Comparison of ENCODE assay signal across 22 mouse cellular contexts in genomic region chr7:126340896-126341295, GRCm38 (mm10). TPM values are rescaled to one million over a fixed set of nuclear protein-coding genes. Genes with fewer than 3 reads are reported as not detected.
DNase-seq lines count a peak whose midpoint lies in the region; ATAC-seq and TF ChIP-seq lines count a peak whose summit lies in the region.
"Had no signal": no experiment of that assay in that cellular context is flagged by ENCODE, and none has a peak within 500 bp of the region (broad histone marks: within the 10 kb centered on the region; RNA-seq: fewer than 3 reads in every experiment).

No protein-coding gene starts in this region.

- 46% methylated on average over 6 of the region's 6 CpGs for WGBS in embryonic facial prominence, embryonic 13.5 days
- 57% methylated on average over 6 of the region's 6 CpGs for WGBS in embryonic facial prominence, embryonic 10.5 days
- WGBS in kidney, embryonic 14.5 days = 55% methylated on average over 6 of the region's 6 CpGs
- 8% methylated on average over 6 of the region's 6 CpGs for WGBS in thymus, adult 2 months

- no peak overlapping the region for H3K4me2 ChIP-seq in embryonic facial prominence, embryonic 13.5 days
- H3K4me2 ChIP-seq in kidney, embryonic 14.5 days (replicated peaks; ENCODE audit: low read depth, low read length) = no peak overlapping the region
- H3K4me2 ChIP-seq: forebrain, embryonic 12.5 days; hindbrain, embryonic 14.5 days; lung, embryonic 15.5 days; midbrain, embryonic 11.5 days had no signal

- H3K9me3 ChIP-seq in embryonic facial prominence, embryonic 13.5 days = no peaks in the 10 kb centered on the region
- no peaks in the 10 kb centered on the region for H3K9me3 ChIP-seq in embryonic facial prominence, embryonic 10.5 days
- H3K9me3 ChIP-seq in kidney, embryonic 14.5 days (ENCODE audit: control insufficient read depth, low read length) = no peaks in the 10 kb centered on the region
- H3K9me3 ChIP-seq: forebrain, embryonic 12.5 days; lung, embryonic 15.5 days had no signal

- no peak for ATAC-seq in embryonic facial prominence, embryonic 13.5 days (ENCODE audit: insufficient number of reproducible peaks, insufficient read depth, low FRiP score, low TSS enrichment, low read depth)
- no peak for ATAC-seq in kidney, embryonic 14.5 days (ENCODE audit: low FRiP score, low TSS enrichment)

- no peak overlapping the region for H3K4me3 ChIP-seq in embryonic facial prominence, embryonic 13.5 days
- H3K4me3 ChIP-seq in embryonic facial prominence, embryonic 10.5 days = no peak overlapping the region
- H3K4me3 ChIP-seq in kidney, embryonic 14.5 days (ENCODE audit: low read length) = no peak overlapping the region
- H3K4me3 ChIP-seq in thymus, adult 2 months (ENCODE audit: control insufficient read depth, insufficient read depth, low read length) = no peak overlapping the region
- H3K4me3 ChIP-seq: forebrain, embryonic 12.5 days; lung, embryonic 15.5 days had no signal

- peak overlapping the region; percentile 36; the same call in 1 of the 2 replicates for H3K9ac ChIP-seq in embryonic facial prominence, embryonic 13.5 days
- no peak overlapping the region for H3K9ac ChIP-seq in kidney, embryonic 14.5 days (ENCODE audit: low read depth, low read length)
- H3K9ac ChIP-seq: forebrain, embryonic 12.5 days; hindbrain, embryonic 14.5 days; liver, embryonic 14.5 days; lung, embryonic 15.5 days had no signal

- peaks cover 7% of the 10 kb centered on the region for H3K4me1 ChIP-seq in embryonic facial prominence, embryonic 13.5 days
- peaks cover 8% of the 10 kb centered on the region for H3K4me1 ChIP-seq in embryonic facial prominence, embryonic 10.5 days
- 0 out of 2 replicates have a peak, but pooled peaks cover 8% of the 10 kb centered on the region for H3K4me1 ChIP-seq in kidney, embryonic 14.5 days (ENCODE audit: control insufficient read depth, insufficient read depth, low read length)
- H3K4me1 ChIP-seq in thymus, adult 2 months (replicated peaks; ENCODE audit: control insufficient read depth, insufficient read depth, low read length) = peaks cover 54% of the 10 kb centered on the region
- H3K4me1 ChIP-seq: forebrain, embryonic 12.5 days; lung, embryonic 15.5 days had no signal

- TF ChIP-seq CTCF in thymus, adult 2 months (IDR thresholded peaks at IDR 0.05; ENCODE audit: borderline replicate concordance, control insufficient read depth, extremely low read depth, insufficient read depth, low read length, poor library complexity) = no peak

- TF ChIP-seq POLR2A in thymus, adult 2 months (IDR thresholded peaks at IDR 0.05; ENCODE audit: control insufficient read depth, extremely low read depth, insufficient read depth, low read length, poor library complexity) = no peak

- no peak overlapping the region for H3K27ac ChIP-seq in embryonic facial prominence, embryonic 13.5 days
- no peak overlapping the region for H3K27ac ChIP-seq in embryonic facial prominence, embryonic 10.5 days (replicated peaks)
- H3K27ac ChIP-seq in kidney, embryonic 14.5 days (ENCODE audit: low read depth, low read length) = peak overlapping the region; percentile 30; the same call in 1 of the 2 replicates
- H3K27ac ChIP-seq in thymus, adult 2 months (ENCODE audit: control insufficient read depth, insufficient read depth, low read length) = peak overlapping the region; percentile 98
- H3K27ac ChIP-seq: forebrain, embryonic 12.5 days; hindbrain, embryonic 14.5 days; liver, embryonic 14.5 days; lung, embryonic 15.5 days; macrophage had no signal

- no peaks in the 10 kb centered on the region for H3K36me3 ChIP-seq in embryonic facial prominence, embryonic 13.5 days
- no peaks in the 10 kb centered on the region for H3K36me3 ChIP-seq in embryonic facial prominence, embryonic 10.5 days (replicated peaks)
- H3K36me3 ChIP-seq in kidney, embryonic 14.5 days (ENCODE audit: control insufficient read depth, insufficient read depth, low read length) = no peaks in the 10 kb centered on the region
- no peaks in the 10 kb centered on the region for H3K36me3 ChIP-seq in thymus, adult 2 months (ENCODE audit: control insufficient read depth, insufficient read depth, low read length)
- no peaks in the 10 kb centered on the region for H3K36me3 ChIP-seq in splenic B cell, adult 2 months (ENCODE audit: control insufficient read depth, insufficient read depth, low read length, poor library complexity, severe bottlenecking)
- H3K36me3 ChIP-seq: forebrain, embryonic 12.5 days; lung, embryonic 15.5 days had no signal

- DNase-seq in embryonic facial prominence, embryonic 10.5 days (ENCODE audit: low spot score) = no peak
- no peak for DNase-seq in kidney, adult 9 months
- DNase-seq in thymus, adult 2 months = no peak
- DNase-seq in thymus, adult 18-20 months = no peak
- DNase-seq in splenic B cell, adult 2 months (ENCODE audit: low read depth, low spot score) = peak; percentile 9
- DNase-seq in ovary, postnatal 14 days (ENCODE audit: low spot score) = no peak
- DNase-seq: adrenal gland, postnatal 36 days; cerebellum, adult 11 months; cerebellum, adult 9-11 months; gastrocnemius, postnatal 36 days; heart, postnatal 36 days; right cerebral cortex, adult 18-20 months; right cerebral cortex, postnatal 4 days; thymus, postnatal 14 days had no signal

- H3K27me3 ChIP-seq in embryonic facial prominence, embryonic 13.5 days = no peaks in the 10 kb centered on the region
- H3K27me3 ChIP-seq in embryonic facial prominence, embryonic 10.5 days (replicated peaks; ENCODE audit: low read depth, poor library complexity, severe bottlenecking) = no peaks in the 10 kb centered on the region
- H3K27me3 ChIP-seq in kidney, embryonic 14.5 days (ENCODE audit: control insufficient read depth, insufficient read depth, low read length) = no peaks in the 10 kb centered on the region
- H3K27me3 ChIP-seq in thymus, adult 2 months (ENCODE audit: control insufficient read depth, insufficient read depth, low read length) = no peaks in the 10 kb centered on the region
- no peaks in the 10 kb centered on the region for H3K27me3 ChIP-seq in splenic B cell, adult 2 months (ENCODE audit: control insufficient read depth, insufficient read depth, low read length, poor library complexity, severe bottlenecking)
- H3K27me3 ChIP-seq: forebrain, embryonic 12.5 days; lung, embryonic 15.5 days had no signal

RNA-seq across cellular contexts. Expression of gene Lat, which starts 28.5 kb away (rescaled TPM):
- 2.7 and 4.6 TPM in 2 replicates for polyA plus RNA-seq in embryonic facial prominence, embryonic 13.5 days (2015; fragmentation: Nextera tagmentation; extraction: Ambion mirVana)
- polyA plus RNA-seq in embryonic facial prominence, embryonic 10.5 days (2016; fragmentation: Nextera tagmentation; extraction: Ambion mirVana) = 2.9 and 3.3 TPM in 2 replicates
- polyA plus RNA-seq in kidney, embryonic 14.5 days (2014; fragmentation: Nextera tagmentation; extraction: Ambion mirVana) = 1.9 and 2.9 TPM in 2 replicates
- polyA plus RNA-seq in thymus, adult 2 months (2012; rRNA removed) = 2,604 and 2,615 TPM in 2 replicates

RNA-seq across cellular contexts. Expression of gene Spns1, which starts 36.4 kb away (rescaled TPM):
- polyA plus RNA-seq in embryonic facial prominence, embryonic 13.5 days (2015; fragmentation: Nextera tagmentation; extraction: Ambion mirVana) = 62.0 and 63.5 TPM in 2 replicates
- 63.6 and 66.9 TPM in 2 replicates for polyA plus RNA-seq in embryonic facial prominence, embryonic 10.5 days (2016; fragmentation: Nextera tagmentation; extraction: Ambion mirVana)
- polyA plus RNA-seq in kidney, embryonic 14.5 days (2014; fragmentation: Nextera tagmentation; extraction: Ambion mirVana) = 41.8 and 54.6 TPM in 2 replicates
- polyA plus RNA-seq in thymus, adult 2 months (2012; rRNA removed) = 457 and 489 TPM in 2 replicates

RNA-seq across cellular contexts. Expression of gene Nfatc2ip, which starts 55.6 kb away (rescaled TPM):
- polyA plus RNA-seq in embryonic facial prominence, embryonic 13.5 days (2015; fragmentation: Nextera tagmentation; extraction: Ambion mirVana) = 2.9 and 3.1 TPM in 2 replicates
- 2.5 and 2.9 TPM in 2 replicates for polyA plus RNA-seq in embryonic facial prominence, embryonic 10.5 days (2016; fragmentation: Nextera tagmentation; extraction: Ambion mirVana)
- 2.8 and 4.1 TPM in 2 replicates for polyA plus RNA-seq in kidney, embryonic 14.5 days (2014; fragmentation: Nextera tagmentation; extraction: Ambion mirVana)
- 24.3 and 28.6 TPM in 2 replicates for polyA plus RNA-seq in thymus, adult 2 months (2012; rRNA removed)

Comparison
In these comparisons a context has a peak if more than half of its experiments do, and no peak if none do; other contexts are left out.
1. H3K27ac ChIP-seq: peak in kidney, embryonic 14.5 days (single experiment) and thymus, adult 2 months (single experiment); none in embryonic facial prominence, embryonic 13.5 days (single experiment) and embryonic facial prominence, embryonic 10.5 days (single experiment).
2. RNA of gene Lat, which starts 28.5 kb away (polyA plus RNA-seq): 2,604 to 2,615 TPM in thymus, adult 2 months; 2.9 to 3.3 TPM in embryonic facial prominence, embryonic 10.5 days, 2.7 to 4.6 TPM in embryonic facial prominence, embryonic 13.5 days and 1.9 to 2.9 TPM in kidney, embryonic 14.5 days; every median in the first group is over 100 times any median in the second.